Mouse (Mus musculus) olfactory bulb, adult 2 months (tissue): ENCODE measurements at regions not wholly inside any gene's neighbourhood (a gene's known extent, or its start where the extent isn't known, plus 50 kb on each side); places are given as distances from the start of the nearest gene placed in this dataset.

Experiments
- CTCF ChIP-seq: fragments of 200-500 bp; IDR thresholded peaks from 2 replicates; pipeline ENCODE4 v1.5.1; 2012; ENCODE audit warnings: low read depth, mild to moderate bottlenecking, low read length, moderate library complexity; ENCODE audit not compliant: insufficient read depth
- POLR2A ChIP-seq: fragments of 200-500 bp; IDR thresholded peaks from 2 replicates; pipeline ENCODE4 v1.6.1; 2012; ENCODE audit warnings: mild to moderate bottlenecking, low read depth, low read length, moderate library complexity; ENCODE audit not compliant: insufficient read depth

GRCm38 (mm10) chr11:64889335-64890020 is 89.4 kb upstream of the Elac2 start:
- TF ChIP-seq CTCF (no peak), POLR2A (no peak)
